Mouse (Mus musculus): ENCODE data around the gene Olfr806.

DNA sequence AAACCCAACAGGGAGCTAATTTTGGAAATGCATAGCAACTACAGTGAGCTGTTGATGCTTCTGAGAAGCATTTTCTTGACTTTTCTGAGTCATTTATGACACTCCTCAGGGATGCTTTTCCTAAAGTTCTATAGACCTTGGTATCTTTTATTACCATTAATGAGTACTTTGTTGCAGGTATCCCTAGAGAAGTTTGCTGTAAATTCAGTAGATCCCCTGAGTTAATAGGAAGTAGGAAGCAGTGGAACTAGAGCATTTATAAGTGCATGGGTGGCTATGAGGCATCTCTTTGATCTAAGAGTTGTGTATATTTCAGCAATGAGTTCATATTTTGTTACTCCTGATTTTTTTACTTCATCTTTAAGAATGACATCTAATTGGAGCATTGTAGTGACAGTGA lies 38.8 kb downstream of the Olfr806 start, which contains the start of gene Olfr804:
- no peak for TF ChIP-seq GATA1 (IDR thresholded peaks at IDR 0.05; ENCODE audit: borderline replicate concordance, low read length)
- no peak for TF ChIP-seq FLI1 (IDR thresholded peaks at IDR 0.05; ENCODE audit: low read length)
